In the genomic region with DNA sequence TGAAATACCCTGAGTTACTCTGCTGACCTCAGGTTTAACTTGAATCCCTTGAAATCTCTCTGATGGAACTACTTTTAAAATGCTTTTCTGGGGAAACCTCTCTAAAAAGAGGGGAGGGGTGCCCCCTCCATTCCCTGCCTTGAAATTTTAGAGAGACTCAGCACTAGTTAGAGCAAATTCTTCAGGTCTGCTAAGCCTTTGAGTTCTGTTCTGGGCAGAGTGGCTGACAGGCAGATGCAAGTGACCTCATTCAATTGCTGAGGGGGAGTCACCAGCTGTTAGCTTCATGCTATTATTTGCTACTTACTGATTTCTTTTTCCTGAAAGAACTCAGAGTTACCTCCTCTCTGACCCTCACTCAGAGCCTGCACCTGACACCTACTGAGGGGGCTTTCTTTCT, we compare ENCODE assay signal across 26 mouse cellular contexts. TPM values are rescaled to one million over a fixed set of nuclear protein-coding genes. Genes with fewer than 3 reads are reported as not detected.
DNase-seq lines count a peak whose midpoint lies in the region; ATAC-seq and TF ChIP-seq lines count a peak whose summit lies in the region.
"Had no signal": no experiment of that assay in that cellular context is flagged by ENCODE, and none has a peak within 500 bp of the region (broad histone marks: within the 10 kb centered on the region; RNA-seq: fewer than 3 reads in every experiment).

No protein-coding gene starts in this region.

- TF ChIP-seq POLR2A in brain, embryonic 14.5 days (IDR thresholded peaks at IDR 0.05; ENCODE audit: borderline replicate concordance, extremely low read depth, insufficient read depth, insufficient read length, poor library complexity, severe bottlenecking): no peak

- no peaks in the 10 kb centered on the region for H3K9me3 ChIP-seq in forebrain, embryonic 12.5 days
- H3K9me3 ChIP-seq: embryonic facial prominence, embryonic 13.5 days; forebrain, embryonic 10.5 days; heart, embryonic 10.5 days; heart, embryonic 13.5 days; hindbrain, embryonic 15.5 days had no signal

- H3K9ac ChIP-seq in forebrain, embryonic 12.5 days: no peak overlapping the region
- H3K9ac ChIP-seq: embryonic facial prominence, embryonic 13.5 days; forebrain, postnatal 0 days; heart, embryonic 13.5 days; hindbrain, embryonic 15.5 days had no signal

- no peak overlapping the region for H3K4me2 ChIP-seq in forebrain, embryonic 12.5 days
- H3K4me2 ChIP-seq: embryonic facial prominence, embryonic 13.5 days; heart, embryonic 13.5 days; hindbrain, embryonic 15.5 days had no signal

- H3K27ac ChIP-seq in forebrain, embryonic 12.5 days: no peak overlapping the region
- H3K27ac ChIP-seq: embryonic facial prominence, embryonic 13.5 days; forebrain, embryonic 10.5 days; heart, adult 2 months; heart, embryonic 10.5 days; heart, embryonic 13.5 days; hindbrain, embryonic 15.5 days had no signal

- no peak for ATAC-seq in forebrain, embryonic 12.5 days (ENCODE audit: low FRiP score)
- ATAC-seq: CD4-positive, CD25-positive, alpha-beta regulatory T cell, adult 4 months; forebrain, embryonic 14.5 days; forebrain, postnatal 0 days had no signal

- intact Hi-C loops in left cerebral cortex, postnatal 14 days (cut with DNase I): no loop called here
- intact Hi-C loops in left cerebral cortex, postnatal 4 days (cut with DNase I): no loop called here

- H3K4me1 ChIP-seq in forebrain, embryonic 12.5 days: no peaks in the 10 kb centered on the region
- H3K4me1 ChIP-seq: heart, embryonic 10.5 days; heart, embryonic 13.5 days; hindbrain, embryonic 15.5 days had no signal

- no peak overlapping the region for H3K4me3 ChIP-seq in forebrain, embryonic 12.5 days (replicated peaks)
- H3K4me3 ChIP-seq: embryonic facial prominence, embryonic 13.5 days; forebrain, embryonic 10.5 days; heart, adult 2 months; heart, embryonic 10.5 days; heart, embryonic 13.5 days; hindbrain, embryonic 15.5 days had no signal

- no peaks in the 10 kb centered on the region for H3K27me3 ChIP-seq in forebrain, embryonic 12.5 days
- H3K27me3 ChIP-seq: embryonic facial prominence, embryonic 13.5 days; heart, embryonic 13.5 days; hindbrain, embryonic 15.5 days had no signal

- no peaks in the 10 kb centered on the region for H3K36me3 ChIP-seq in forebrain, embryonic 12.5 days (replicated peaks)
- H3K36me3 ChIP-seq: embryonic facial prominence, embryonic 13.5 days; forebrain, embryonic 10.5 days; heart, embryonic 10.5 days; heart, embryonic 13.5 days; hindbrain, embryonic 15.5 days had no signal

- peak; percentile 8 to 22 for DNase-seq in left cerebral cortex, postnatal 14 days (ENCODE audit: low spot score in 2 of 2)
- DNase-seq in left cerebral cortex, postnatal 4 days: no peak
- peak; percentile 34 for DNase-seq in right cerebral cortex, adult 18-20 months
- DNase-seq in right cerebral cortex, postnatal 4 days: no peak
- peak; percentile 13 for DNase-seq in brain, embryonic 14.5 days (ENCODE audit: low read depth)
- DNase-seq in retina, embryonic 14.5 days (ENCODE audit: low spot score): peak; percentile 24
- DNase-seq in embryo, embryonic 11 days: no peak
- DNase-seq: adrenal gland, adult 2 months; adrenal gland, postnatal 14 days; cerebellum, adult 18-20 months; cerebellum, adult 9-10 months; cerebellum, postnatal 14 days; forebrain, postnatal 0 days; gastrocnemius, postnatal 10 days; gastrocnemius, postnatal 36 days; heart, adult 2 months; heart, postnatal 14 days; heart, postnatal 4 days had no signal

- TF ChIP-seq CTCF in brain, embryonic 14.5 days (IDR thresholded peaks at IDR 0.05; ENCODE audit: borderline replicate concordance, extremely low read depth, insufficient read depth, insufficient read length): no peak

RNA-seq across cellular contexts. Expression of a gene that starts 43.5 kb away (rescaled TPM):
- 10 to 100 TPM; 36.3 to 38.2 TPM for total RNA-seq in left cerebral cortex, postnatal 14 days (2021)
- total RNA-seq in left cerebral cortex, postnatal 4 days (2021): 10 to 100 TPM; 30.0 to 33.3 TPM
- polyA plus RNA-seq in brain, embryonic 14.5 days (2012; rRNA removed): 21.3 and 22.1 TPM in 2 replicates
- polyA plus RNA-seq in forebrain, embryonic 12.5 days (2016; fragmentation: Nextera tagmentation; extraction: Ambion mirVana): 17.8 and 18.5 TPM in 2 replicates

Comparison
In these comparisons a context has a peak if more than half of its experiments do, and no peak if none do; other contexts are left out.
1. DNase-seq: peak in left cerebral cortex, postnatal 14 days (2 of 2), right cerebral cortex, adult 18-20 months (single experiment), brain, embryonic 14.5 days (single experiment) and retina, embryonic 14.5 days (single experiment); none in left cerebral cortex, postnatal 4 days (single experiment), right cerebral cortex, postnatal 4 days (single experiment) and embryo, embryonic 11 days (single experiment).